Mouse (Mus musculus) T-helper 2 cell (primary cell): ENCODE results near the gene Fa2h.
"Not testable (repeated sequence)": the region's sequence is repeated elsewhere in the genome, so short reads cannot be mapped to it uniquely, and the experiment has no call there.

Source experiments
- in situ Hi-C: fragments of 300-600 bp; cut with MboI, MseI; formaldehyde crosslinking; loops from one replicate; pipeline ENCODE4 v1.15.1; 2025; ENCODE audit warnings: high pct_unique_total_duplicates

Fa2h gene

GRCm38 (mm10) chr8:111358905-111359304 lies 34.7 kb downstream of the Fa2h start:
- in situ Hi-C loops, result loop anchor here (5.0 kb wide), 1 partner anchor 33 kb away; the partner anchor contains the start of gene Fa2h

- in situ Hi-C loops, result loop anchor here (5.0 kb wide), 1 partner anchor 35 kb away; the partner anchor contains the start of gene Fa2h
These were observed 36.2 kb downstream of the Fa2h start for GRCm38 (mm10) chr8:111357433-111357832.

GRCm38 (mm10) chr8:111353497-111353896 lies 40.1 kb downstream of the Fa2h start:
- in situ Hi-C loops, result no loop called here

- in situ Hi-C loops, result no loop called here
These were observed 41.3 kb downstream of the Fa2h start for GRCm38 (mm10) chr8:111352289-111352688.

- in situ Hi-C loops, result no loop called here
These were observed 43.0 kb downstream of the Fa2h start for GRCm38 (mm10) chr8:111350577-111350976.

- in situ Hi-C loops, result loop anchor here (10.0 kb wide), 1 partner anchor 282 kb away; no protein-coding TSS in a partner anchor
These were observed 50.4 kb downstream of the Fa2h start for GRCm38 (mm10) chr8:111343225-111343624.

- in situ Hi-C loops, result loop anchor here (10.0 kb wide), 1 partner anchor 285 kb away; no protein-coding TSS in a partner anchor
These were observed 53.4 kb downstream of the Fa2h start for GRCm38 (mm10) chr8:111340186-111340585.

- in situ Hi-C loops, result no loop called here
These were observed 55.0 kb downstream of the Fa2h start for GRCm38 (mm10) chr8:111338370-111339208.

GRCm38 (mm10) chr8:111337890-111338347 lies 55.7 kb downstream of the Fa2h start, which contains the start of gene Mlkl:
TSS of gene Mlkl (minus strand) at chr8:111338177.
- in situ Hi-C loops, result no loop called here

- in situ Hi-C loops, result no loop called here
These were observed 56.2 kb downstream of the Fa2h start for GRCm38 (mm10) chr8:111337311-111337889.

- in situ Hi-C loops, result no loop called here
These were observed 56.9 kb downstream of the Fa2h start for GRCm38 (mm10) chr8:111336692-111337091.

GRCm38 (mm10) chr8:111325222-111325790 lies 68.3 kb downstream of the Fa2h start:
- in situ Hi-C loops, result no loop called here

GRCm38 (mm10) chr8:111314729-111315128 lies 78.9 kb downstream of the Fa2h start:
- in situ Hi-C loops, result no loop called here

- in situ Hi-C loops, result not testable (repeated sequence)
These were observed 79.7 kb downstream of the Fa2h start for GRCm38 (mm10) chr8:111313961-111314360.

GRCm38 (mm10) chr8:111312758-111313162 lies 80.9 kb downstream of the Fa2h start:
- in situ Hi-C loops, result no loop called here

- in situ Hi-C loops, result not testable (repeated sequence)
These were observed 83.6 kb downstream of the Fa2h start for GRCm38 (mm10) chr8:111310006-111310405.

- in situ Hi-C loops, result no loop called here
These were observed 88.4 kb downstream of the Fa2h start for GRCm38 (mm10) chr8:111305031-111305730.

GRCm38 (mm10) chr8:111304359-111304758 lies 89.3 kb downstream of the Fa2h start:
- in situ Hi-C loops, result no loop called here

- in situ Hi-C loops, result not testable (repeated sequence)
These were observed 90.4 kb downstream of the Fa2h start for GRCm38 (mm10) chr8:111303076-111303803.

- in situ Hi-C loops, result no loop called here
These were observed 92.8 kb downstream of the Fa2h start for GRCm38 (mm10) chr8:111300597-111301546.
